Mouse (Mus musculus) adrenal gland, adult 2 months (tissue): ENCODE measurements around the gene Mrpl34. TPM values are rescaled to one million over a fixed set of nuclear protein-coding genes. Genes with fewer than 3 reads are reported as not detected.

Experiments used
- DNase-seq: peaks from one replicate; pipeline ENCODE4 v3.0.0; 2021
- polyA plus RNA-seq: library from polyadenylated mRNA; depleted of rRNA; stranded (reverse); fragments of >200 nt; gene quantifications from 2 replicates; pipeline ENCODE4 v1.2.3, GENCODE M21; 2012; rRNA removed
- total RNA-seq, 2 experiments: library from RNA; stranded (reverse); gene quantifications; 2 replicates each; pipeline ENCODE4 v1.2.3; 2021

The Mrpl34 gene
- total and polyA plus RNA-seq, 3 experiments, result 130 to 230 (median 133) TPM

- DNase-seq, result peak; percentile 37
Measured at GRCm38 (mm10) chr8:71495811-71496210, 31.1 kb downstream of the Mrpl34 start.

GRCm38 (mm10) chr8:71496481-71496880, 31.7 kb downstream of the Mrpl34 start:
- peak; percentile 98 for DNase-seq

GRCm38 (mm10) chr8:71497077-71497645, 32.4 kb downstream of the Mrpl34 start:
- DNase-seq, result no peak

- DNase-seq, result peak; percentile 71
Measured at GRCm38 (mm10) chr8:71497881-71498501, 33.2 kb downstream of the Mrpl34 start.

GRCm38 (mm10) chr8:71498816-71499690, 34.3 kb downstream of the Mrpl34 start:
- peak; percentile 59 for DNase-seq

GRCm38 (mm10) chr8:71504349-71504748, 39.6 kb downstream of the Mrpl34 start:
- peak; percentile 50 for DNase-seq

GRCm38 (mm10) chr8:71505326-71505725, 40.6 kb downstream of the Mrpl34 start:
- no peak for DNase-seq

- DNase-seq, result peak; percentile 77
Measured at GRCm38 (mm10) chr8:71505979-71506378, 41.2 kb downstream of the Mrpl34 start.

- DNase-seq, result peak; percentile 91
Measured at GRCm38 (mm10) chr8:71507589-71508104, 42.9 kb downstream of the Mrpl34 start.

GRCm38 (mm10) chr8:71509316-71509715, 44.6 kb downstream of the Mrpl34 start:
- DNase-seq, result no peak

- peak; percentile 59 for DNase-seq
Measured at GRCm38 (mm10) chr8:71511644-71512043, 46.9 kb downstream of the Mrpl34 start, which contains the start of gene Plvap. Plvap (minus strand) TSS chr8:71511752.

GRCm38 (mm10) chr8:71513018-71513754, 48.4 kb downstream of the Mrpl34 start:
- DNase-seq, result peak; percentile 52

GRCm38 (mm10) chr8:71515043-71515442, 50.3 kb downstream of the Mrpl34 start:
- no peak for DNase-seq

Other genes starting within 250 kb of the Mrpl34 start
- gene Myo9b, start 192.2 kb upstream of the Mrpl34 start, total RNA-seq, result 10 to 100 TPM; 32.6 to 34.1 TPM
- gene Myo9b, start 192.2 kb upstream of the Mrpl34 start, polyA plus RNA-seq, result 19.2 and 24.3 TPM in 2 replicates
- 10 to 100 TPM; 12.7 to 19.5 TPM for gene Haus8, start 192.0 kb upstream of the Mrpl34 start, total RNA-seq
- 3.7 and 4.7 TPM in 2 replicates for gene Haus8, start 192.0 kb upstream of the Mrpl34 start, polyA plus RNA-seq
- 100 to 1,000 TPM; 167 to 218 TPM for gene Use1, start 98.1 kb upstream of the Mrpl34 start, total RNA-seq
- gene Use1, start 98.1 kb upstream of the Mrpl34 start, polyA plus RNA-seq, result 69.3 and 79.6 TPM in 2 replicates
- gene Ocel1, start 93.7 kb upstream of the Mrpl34 start, total RNA-seq, result 10 to 100 TPM; 16.5 to 17.8 TPM
- gene Ocel1, start 93.7 kb upstream of the Mrpl34 start, polyA plus RNA-seq, result 32.1 and 36.1 TPM in 2 replicates
- 10 to 100 TPM; 49.7 to 71.5 TPM for gene Nr2f6, start 83.0 kb upstream of the Mrpl34 start, total RNA-seq
- 335 and 389 TPM in 2 replicates for gene Nr2f6, start 83.0 kb upstream of the Mrpl34 start, polyA plus RNA-seq
- gene Ushbp1, start 69.2 kb upstream of the Mrpl34 start, total RNA-seq, result 10 to 100 TPM; 11.9 to 16.8 TPM
- 40.1 and 58.8 TPM in 2 replicates for gene Ushbp1, start 69.2 kb upstream of the Mrpl34 start, polyA plus RNA-seq
- 100 to 1,000 TPM; 106 to 119 TPM for gene Babam1, start 68.1 kb upstream of the Mrpl34 start, total RNA-seq
- 143 and 164 TPM in 2 replicates for gene Babam1, start 68.1 kb upstream of the Mrpl34 start, polyA plus RNA-seq
- under 1 TPM; 0.48 to 0.58 TPM for gene Ankle1, start 58.9 kb upstream of the Mrpl34 start, total RNA-seq
- 3.4 and 4.2 TPM in 2 replicates for gene Ankle1, start 58.9 kb upstream of the Mrpl34 start, polyA plus RNA-seq
- 10 to 100 TPM; 52.1 to 64.4 TPM for gene Abhd8, start 1.3 kb upstream of the Mrpl34 start, total RNA-seq
- gene Abhd8, start 1.3 kb upstream of the Mrpl34 start, polyA plus RNA-seq, result 220 and 223 TPM in 2 replicates
- gene Dda1, start 4.2 kb downstream of the Mrpl34 start, total RNA-seq, result 10 to 100 TPM; 54.7 to 76.7 TPM
- gene Dda1, start 4.2 kb downstream of the Mrpl34 start, polyA plus RNA-seq, result 129 and 149 TPM in 2 replicates
- gene Ano8, start 21.0 kb downstream of the Mrpl34 start, total RNA-seq, result 10 to 100 TPM in 1 of 2 experiments, 1 to 10 TPM in 1; 9.9 to 16.4 TPM
- 44.9 and 54.6 TPM in 2 replicates for gene Ano8, start 21.0 kb downstream of the Mrpl34 start, polyA plus RNA-seq
- gene Gtpbp3, start 23.1 kb downstream of the Mrpl34 start, total RNA-seq, result 10 to 100 TPM; 15.6 to 26.7 TPM
- gene Gtpbp3, start 23.1 kb downstream of the Mrpl34 start, polyA plus RNA-seq, result 58.3 and 77.4 TPM in 2 replicates
- gene Plvap, start 46.8 kb downstream of the Mrpl34 start, total RNA-seq, result 100 to 1,000 TPM; 198 to 219 TPM
- gene Plvap, start 46.8 kb downstream of the Mrpl34 start, polyA plus RNA-seq, result 559 and 580 TPM in 2 replicates
- not detected for gene Ccdc194, start 60.8 kb downstream of the Mrpl34 start, total RNA-seq
- not detected in 2 replicates for gene Ccdc194, start 60.8 kb downstream of the Mrpl34 start, polyA plus RNA-seq
- 10 to 100 TPM; 63.1 to 98.6 TPM for gene Bst2, start 72.5 kb downstream of the Mrpl34 start, total RNA-seq
- gene Bst2, start 72.5 kb downstream of the Mrpl34 start, polyA plus RNA-seq, result 457 and 528 TPM in 2 replicates
- 10 to 100 TPM; 64.7 to 74.4 TPM for gene Mvb12a, start 78.0 kb downstream of the Mrpl34 start, total RNA-seq
- gene Mvb12a, start 78.0 kb downstream of the Mrpl34 start, polyA plus RNA-seq, result 230 and 237 TPM in 2 replicates
- gene Tmem221, start 93.9 kb downstream of the Mrpl34 start, total RNA-seq, result 1 to 10 TPM; 4.1 to 6.8 TPM
- 31.6 and 35.2 TPM in 2 replicates for gene Tmem221, start 93.9 kb downstream of the Mrpl34 start, polyA plus RNA-seq
- gene Nxnl1, start 101.6 kb downstream of the Mrpl34 start, total RNA-seq, result 1 to 10 TPM; 1.2 to 1.6 TPM
- gene Nxnl1, start 101.6 kb downstream of the Mrpl34 start, polyA plus RNA-seq, result 0.26 and 0.54 TPM in 2 replicates
- 100 to 1,000 TPM; 195 to 212 TPM for gene Slc27a1, start 103.9 kb downstream of the Mrpl34 start, total RNA-seq
- 479 and 725 TPM in 2 replicates for gene Slc27a1, start 103.9 kb downstream of the Mrpl34 start, polyA plus RNA-seq
- 100 to 1,000 TPM; 125 to 142 TPM for gene Pgls, start 127.2 kb downstream of the Mrpl34 start, total RNA-seq
- 675 and 694 TPM in 2 replicates for gene Pgls, start 127.2 kb downstream of the Mrpl34 start, polyA plus RNA-seq
- 1 to 10 TPM; 2.1 to 2.5 TPM for gene Fam129c, start 132.7 kb downstream of the Mrpl34 start, total RNA-seq
- 2.0 and 2.5 TPM in 2 replicates for gene Fam129c, start 132.7 kb downstream of the Mrpl34 start, polyA plus RNA-seq
- gene Colgalt1, start 146.0 kb downstream of the Mrpl34 start, total RNA-seq, result 10 to 100 TPM; 53.3 to 60.8 TPM
- 201 and 217 TPM in 2 replicates for gene Colgalt1, start 146.0 kb downstream of the Mrpl34 start, polyA plus RNA-seq
- 10 to 100 TPM in 1 of 2 experiments, 1 to 10 TPM in 1; 6.0 to 10.5 TPM for gene Unc13a, start 206.8 kb downstream of the Mrpl34 start, total RNA-seq
- 4.4 and 6.3 TPM in 2 replicates for gene Unc13a, start 206.8 kb downstream of the Mrpl34 start, polyA plus RNA-seq
- 10 to 100 TPM in 1 of 2 experiments, 1 to 10 TPM in 1; 9.4 to 19.0 TPM for gene Jak3, start 211.3 kb downstream of the Mrpl34 start, total RNA-seq
- gene Jak3, start 211.3 kb downstream of the Mrpl34 start, polyA plus RNA-seq, result 32.3 and 44.2 TPM in 2 replicates
- gene Insl3, start 224.3 kb downstream of the Mrpl34 start, total RNA-seq, result 1 to 10 TPM; 7.1 to 7.5 TPM
- 39.2 and 39.3 TPM in 2 replicates for gene Insl3, start 224.3 kb downstream of the Mrpl34 start, polyA plus RNA-seq
- 1 to 10 TPM; 4.4 to 5.7 TPM for gene B3gnt3, start 236.8 kb downstream of the Mrpl34 start, total RNA-seq
- gene B3gnt3, start 236.8 kb downstream of the Mrpl34 start, polyA plus RNA-seq, result 14.4 and 17.5 TPM in 2 replicates